Mouse (Mus musculus) yolk sac, embryonic 10.5 days (tissue): ENCODE data around the gene Rps15a.

Experiments
- DNase-seq: peaks from one replicate; pipeline ENCODE4 v3.0.0-alpha.2; 2017; ENCODE audit warnings: low spot score

Gene Rps15a

DNA sequence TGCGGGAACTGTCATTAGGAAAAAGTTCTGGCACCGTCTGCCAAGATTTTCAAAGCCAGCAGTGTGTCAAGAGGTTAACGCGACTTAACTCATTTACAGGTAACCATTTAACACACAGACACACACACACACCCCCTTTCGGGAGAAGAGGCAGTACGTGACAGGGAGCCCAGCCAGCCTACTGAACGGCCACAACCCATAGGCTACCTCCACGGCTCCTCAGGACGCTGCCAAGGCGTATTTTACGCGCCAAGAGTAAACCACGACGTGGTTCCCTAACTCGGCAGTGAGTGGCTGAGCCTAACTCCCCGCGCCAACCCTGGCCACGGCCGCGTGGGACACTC, 483 bp downstream of the Rps15a start:
- DNase-seq: peak; percentile 41

DNA sequence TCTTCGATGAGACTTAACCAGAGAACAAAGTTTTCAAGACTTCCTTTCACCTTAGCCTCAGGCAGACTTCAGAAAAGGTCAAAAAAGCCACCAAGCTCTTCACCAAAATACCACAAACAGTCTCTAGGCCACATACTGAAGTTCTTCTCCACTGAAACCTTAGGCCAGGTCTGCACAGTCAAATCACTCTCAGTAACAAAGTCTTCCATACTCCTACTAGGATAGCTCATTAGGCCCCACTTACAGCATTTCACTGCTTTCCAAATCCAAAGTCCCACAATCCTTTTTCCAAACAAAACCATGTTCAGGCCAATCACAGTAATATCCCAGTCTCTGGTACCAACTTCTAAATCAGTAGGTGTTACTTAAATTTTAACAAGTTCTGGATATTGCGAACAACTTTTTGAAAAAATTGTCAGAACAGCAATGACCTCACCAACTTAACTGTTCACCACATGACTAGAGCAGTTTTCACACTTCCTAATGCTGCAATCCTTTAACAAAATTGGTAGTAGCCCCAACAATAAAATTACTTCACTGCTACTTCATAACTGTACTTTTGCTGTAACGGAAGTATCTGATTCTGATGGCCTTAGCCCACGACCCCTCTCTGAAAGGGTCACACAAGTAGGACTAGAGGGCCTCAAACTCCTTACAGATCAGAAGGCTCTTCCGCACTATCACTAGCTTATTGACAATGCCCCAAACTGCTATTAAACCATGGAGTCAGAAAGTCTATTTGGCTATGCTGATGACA, 2.3 kb downstream of the Rps15a start:
- DNase-seq: no peak

DNA sequence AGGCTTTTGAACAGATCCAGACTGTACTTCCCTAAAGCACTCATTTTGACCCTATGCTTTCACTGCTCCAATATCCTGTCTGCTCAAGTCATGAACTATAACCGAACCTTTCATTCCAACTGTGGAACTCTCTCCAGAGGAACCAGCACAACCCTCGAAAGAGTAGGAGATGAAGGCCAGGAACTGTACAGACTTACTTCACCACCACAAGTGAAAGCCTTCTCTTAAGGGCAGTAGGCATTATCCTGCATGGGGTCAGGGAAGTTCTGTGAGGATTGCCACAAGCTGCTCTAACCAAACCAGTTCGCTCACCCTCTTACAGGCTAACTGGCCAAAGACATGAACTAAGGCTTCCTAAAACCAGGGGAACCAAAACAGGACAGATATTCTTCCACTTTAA, 4.9 kb downstream of the Rps15a start:
- no peak for DNase-seq

DNA sequence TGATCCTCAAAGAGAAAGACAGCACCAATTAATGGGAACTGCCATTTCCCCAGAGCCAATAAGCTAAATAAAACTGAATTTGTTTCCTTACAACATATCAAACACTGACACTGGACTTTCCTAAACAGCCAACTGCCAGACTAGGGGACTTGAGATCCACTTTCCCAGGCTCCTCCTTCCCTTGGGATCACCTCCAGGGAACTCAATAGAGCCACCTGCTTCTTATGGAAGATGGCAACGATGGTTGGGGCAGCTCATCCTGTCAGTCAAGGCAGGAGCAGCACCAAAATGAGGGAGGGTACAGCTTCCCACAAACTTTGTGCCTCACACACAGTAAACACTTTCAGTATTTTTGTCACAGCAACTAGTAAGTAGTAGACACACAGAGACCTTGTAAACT, 8.3 kb downstream of the Rps15a start:
- no peak for DNase-seq

DNA sequence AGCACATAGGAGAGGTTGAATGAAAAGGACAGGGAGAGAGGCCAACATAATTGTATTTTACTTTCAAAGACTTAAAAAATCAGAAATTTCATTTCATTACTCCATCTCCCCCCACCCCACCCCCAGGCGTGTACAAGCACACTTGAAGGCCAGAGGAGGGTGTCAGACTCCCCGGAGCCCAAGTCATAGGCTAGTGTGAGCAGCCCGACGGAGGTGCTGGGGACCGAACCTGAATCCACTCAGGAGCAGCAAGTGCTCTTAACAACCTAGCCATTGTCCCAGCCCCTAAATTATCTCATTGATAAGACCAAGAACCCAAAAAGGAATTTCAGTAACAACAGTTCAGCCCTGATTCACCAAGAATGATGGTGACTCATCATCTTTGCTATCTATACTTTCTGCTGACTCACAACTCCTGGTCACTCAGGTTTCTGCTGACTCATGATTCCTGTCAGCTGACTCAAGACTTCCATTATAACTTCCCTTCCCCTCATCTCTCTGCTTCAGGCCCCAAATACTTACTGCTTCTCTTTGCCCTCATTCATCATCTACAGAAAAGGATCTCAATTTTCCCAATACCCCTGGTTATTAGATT, 11.4 kb downstream of the Rps15a start:
- peak; percentile 61 for DNase-seq

DNA sequence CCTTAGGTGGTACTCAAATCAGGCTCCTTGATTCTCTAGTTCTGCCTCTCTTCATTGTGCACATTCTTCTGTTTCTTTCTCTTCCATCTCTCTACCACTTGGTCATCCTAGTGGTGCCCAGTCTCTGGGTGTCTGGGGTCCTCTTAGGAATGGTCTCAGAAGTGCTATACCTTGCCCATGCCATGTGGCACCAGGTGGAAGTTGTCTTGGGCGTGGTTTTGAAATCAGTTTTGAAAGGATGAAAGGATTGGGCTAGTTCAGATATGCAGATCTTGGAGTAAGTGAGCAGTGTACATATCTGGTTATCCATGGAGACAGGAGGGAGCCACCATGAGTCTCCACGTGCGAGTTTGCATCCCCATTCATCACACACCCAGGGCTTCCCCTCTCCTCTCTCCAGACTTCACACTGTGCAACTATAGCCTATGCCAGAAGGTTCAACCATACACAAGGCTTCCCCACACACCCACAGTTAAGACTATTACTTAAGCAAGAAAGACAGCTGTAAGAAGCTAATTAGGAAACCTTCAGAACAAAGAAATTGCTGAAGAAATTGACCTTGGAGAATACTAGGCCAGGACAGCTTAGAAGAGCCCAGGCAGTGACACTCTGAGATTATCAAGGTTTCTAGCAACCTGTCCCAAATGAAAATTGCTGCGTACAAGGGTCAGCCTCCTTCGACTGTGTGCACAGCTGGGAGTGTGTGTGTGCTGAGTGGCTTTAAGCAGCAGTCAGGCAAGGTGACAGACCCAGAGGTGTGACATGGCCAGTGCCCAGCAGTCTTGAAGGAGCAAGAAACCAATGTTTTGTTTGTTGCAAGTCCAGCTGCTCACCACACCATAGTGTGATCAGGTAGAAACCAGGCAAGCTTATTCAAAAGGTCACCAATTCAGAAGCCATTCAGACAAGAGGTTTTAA, 12.3 kb downstream of the Rps15a start:
- no peak for DNase-seq

DNA sequence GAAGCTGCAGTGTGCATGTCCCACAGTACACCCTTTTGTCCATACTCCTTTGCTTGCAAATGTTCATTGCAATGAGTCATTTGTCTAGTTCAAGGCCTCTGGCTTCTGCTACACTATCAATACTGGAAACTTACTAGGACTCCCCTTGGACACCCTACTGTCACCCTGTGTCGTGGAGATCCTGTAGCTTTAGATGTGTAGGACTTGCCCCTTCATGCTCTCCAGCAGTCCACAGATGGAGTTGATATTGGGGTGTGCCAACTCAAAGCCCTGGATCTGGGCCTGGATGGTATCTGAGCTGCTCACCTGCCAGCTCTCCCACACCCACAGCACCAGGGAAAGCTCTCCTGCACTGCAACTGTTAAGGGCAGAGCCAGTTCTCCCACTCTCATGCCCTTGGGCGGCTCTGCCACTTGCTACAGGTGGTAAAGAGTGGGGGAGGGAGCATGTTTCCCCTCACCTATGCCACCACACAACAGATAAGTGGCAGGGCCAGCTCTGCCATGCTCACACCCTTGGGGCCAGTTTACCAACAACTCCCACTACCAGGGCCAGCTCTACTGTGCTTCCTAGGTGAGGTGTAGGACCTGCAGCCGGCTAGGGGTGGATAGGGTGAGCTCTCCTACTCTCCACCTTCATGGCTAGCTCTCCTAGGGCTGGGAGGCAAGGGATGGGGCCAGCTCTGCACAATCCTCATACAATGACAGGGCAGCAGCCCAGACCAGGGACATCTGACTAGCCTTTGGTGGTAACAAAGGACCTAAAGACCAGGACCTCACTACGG, 13.1 kb downstream of the Rps15a start:
- no peak for DNase-seq

DNA sequence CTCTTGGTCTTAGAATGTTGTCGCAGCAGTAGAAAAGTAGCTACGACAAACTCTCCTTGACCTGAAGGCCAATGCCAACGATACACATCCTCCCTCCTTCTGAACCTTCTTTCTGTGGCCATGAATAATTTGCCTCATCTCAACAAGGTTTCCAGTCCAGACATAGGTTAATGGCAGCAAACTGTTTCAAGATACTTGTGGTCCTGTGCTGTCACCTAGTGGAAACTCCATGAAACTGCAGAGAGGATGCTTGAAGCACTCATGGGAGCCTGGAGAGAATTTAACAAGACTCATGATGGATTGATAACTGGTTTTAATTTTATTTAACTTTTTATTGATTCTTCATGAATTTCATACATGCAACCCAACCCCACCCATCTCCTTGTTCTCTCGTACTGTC, 13.8 kb downstream of the Rps15a start:
- DNase-seq: no peak

DNA sequence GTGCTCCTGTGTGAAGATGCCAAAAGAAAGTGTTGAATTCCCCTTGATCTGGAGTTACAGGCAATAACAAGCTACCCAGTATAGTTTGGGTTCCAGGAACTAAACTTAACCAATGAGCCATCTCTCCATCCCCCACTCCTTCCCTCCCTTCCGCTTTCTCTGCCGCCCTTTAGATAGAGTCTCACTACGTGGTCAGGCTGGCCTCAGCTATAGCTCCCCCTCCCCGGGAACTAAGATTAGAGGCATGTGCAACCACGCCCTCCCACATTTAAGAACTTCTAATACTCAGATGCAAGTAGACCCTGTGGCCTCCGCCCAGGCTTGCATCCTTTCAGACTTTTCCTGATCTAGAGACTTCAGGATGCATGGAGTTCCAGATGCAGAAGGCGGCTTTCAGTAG, 18.4 kb downstream of the Rps15a start:
- no peak for DNase-seq

DNA sequence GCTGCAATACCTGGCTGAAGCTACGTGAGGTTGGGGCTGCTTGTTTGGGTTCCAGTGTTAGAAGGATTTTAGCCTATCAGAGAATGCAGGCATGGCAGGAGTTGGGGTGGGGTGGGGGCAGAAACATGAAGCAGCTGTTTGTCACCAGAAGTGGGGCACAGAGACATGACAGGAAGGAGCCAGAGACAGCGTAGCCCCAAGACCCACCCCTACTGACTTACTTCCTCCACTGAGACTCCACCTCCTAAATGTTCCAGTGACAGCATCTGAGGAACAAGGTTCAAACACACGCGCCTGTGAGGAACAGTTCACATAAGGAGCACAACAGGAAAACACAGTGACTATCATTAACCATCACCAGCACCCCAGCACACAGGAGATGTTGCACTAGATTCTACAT, 36.0 kb downstream of the Rps15a start:
- no peak for DNase-seq

DNA sequence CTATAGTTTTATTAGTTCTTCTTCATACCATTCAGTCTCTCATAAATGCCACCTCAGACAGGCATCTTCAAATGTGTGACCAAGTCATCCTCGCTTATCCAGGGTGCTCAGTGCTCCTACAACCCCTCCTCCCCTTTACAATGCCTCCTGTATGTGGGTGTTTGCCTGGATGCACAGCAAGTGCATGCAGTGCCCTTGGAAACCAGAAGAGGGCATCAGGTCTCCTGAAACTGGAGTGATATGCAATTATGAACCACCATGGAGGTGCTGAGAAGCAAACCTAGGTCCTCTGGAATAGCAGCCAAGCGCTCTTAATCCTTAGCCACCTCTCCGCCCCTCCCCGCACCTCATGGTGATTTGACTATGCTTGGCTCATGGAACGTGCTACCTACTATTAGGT, 36.9 kb downstream of the Rps15a start:
- no peak for DNase-seq

DNA sequence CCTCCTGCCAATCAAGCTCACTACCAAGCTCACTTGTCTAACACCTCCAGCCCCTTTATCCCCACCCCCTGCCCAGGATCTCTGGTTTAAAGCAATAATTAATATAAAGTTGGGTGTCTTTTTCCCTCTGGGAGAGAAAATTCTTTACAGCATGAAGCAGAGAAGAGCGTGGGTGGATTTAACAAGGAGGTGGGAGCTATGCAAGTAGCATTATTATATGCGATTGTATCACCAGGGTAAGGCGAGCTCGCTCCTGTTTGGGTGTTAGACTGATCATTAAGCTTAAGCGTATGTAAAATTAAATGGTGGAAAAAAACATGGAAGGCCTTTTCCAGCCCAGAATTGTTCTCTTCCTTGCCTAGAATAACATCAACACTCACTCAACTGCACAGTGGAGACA, 48.7 kb downstream of the Rps15a start:
- no peak for DNase-seq

DNA sequence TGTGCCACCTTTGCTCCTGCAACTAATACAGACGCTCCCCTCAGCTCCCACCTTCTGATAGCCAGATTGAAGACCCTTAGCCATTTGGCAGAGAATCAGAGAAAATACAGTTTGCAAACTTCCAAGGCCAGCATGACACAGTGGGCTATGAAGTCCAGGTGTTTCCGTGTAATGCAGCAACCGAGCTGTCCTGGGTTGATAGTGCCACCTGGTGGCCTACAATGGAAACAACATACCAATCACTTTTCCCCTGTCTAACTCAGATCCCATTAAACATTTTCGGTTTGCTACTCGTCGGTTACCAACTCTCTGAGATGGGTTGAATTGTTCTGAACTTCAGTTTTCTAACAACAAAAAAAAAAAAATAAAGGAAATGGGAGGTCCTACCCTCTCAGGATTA, 59.7 kb downstream of the Rps15a start:
- DNase-seq: no peak
